Mouse (Mus musculus) E14TG2a.4 (cell line): ENCODE measurements at regions not wholly inside any gene's neighbourhood (a gene's known extent, or its start where the extent isn't known, plus 50 kb on each side); places are given as distances from the start of the nearest gene placed in this dataset.

Experiments used
- CTCF ChIP-seq: conservative IDR thresholded peaks from 2 replicates; pipeline ENCODE4 v1.5.1; 2014; ENCODE audit warnings: low read length
- NANOG ChIP-seq: IDR thresholded peaks from 2 replicates; pipeline ENCODE4 v1.6.1; 2014; ENCODE audit warnings: borderline replicate concordance, low read length, mixed read lengths

DNA sequence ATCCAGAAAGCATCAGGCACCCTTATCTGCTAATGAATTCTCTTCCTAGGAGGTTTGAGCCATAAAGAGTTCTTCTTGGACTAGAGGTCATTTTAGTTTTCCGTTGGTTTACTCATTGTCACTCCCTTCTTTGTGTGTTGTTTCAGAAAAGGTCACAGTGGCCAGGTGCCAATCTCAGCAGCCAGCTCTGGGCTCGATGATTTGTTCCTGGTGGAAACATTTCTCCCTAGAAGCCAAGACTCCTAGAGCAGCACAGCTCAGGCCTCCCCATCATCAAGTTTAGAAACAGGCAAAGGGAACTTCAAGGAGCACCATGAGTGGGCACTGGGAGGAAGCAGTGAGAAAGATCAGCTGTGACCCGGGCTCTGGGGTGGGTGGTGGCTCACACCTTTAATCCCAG lies 132.3 kb upstream of the Fbxo11 start:
- TF ChIP-seq CTCF (no peak), NANOG (no peak)
